Mouse (Mus musculus) lung, embryonic 14.5 days (tissue): ENCODE measurements around the gene Sst. TPM values are rescaled to one million over a fixed set of nuclear protein-coding genes. Genes with fewer than 3 reads are reported as not detected.

ENCODE experiments used
- ATAC-seq: fragments of 200-750 bp; cut with Nextera tagmentation; 2 replicates; pipeline ENCODE4 v1.8.0; 2017; ENCODE audit warnings: mild to moderate bottlenecking, moderate TSS enrichment, moderate library complexity; ENCODE audit not compliant: insufficient read depth
- DNase-seq: peaks from one replicate; pipeline ENCODE4 v3.0.0-alpha.2; 2015
- H3K27ac ChIP-seq: fragments of 300-500 bp; sonication (generic); 2 replicates; pipeline ENCODE4 v1.5.1; 2014; ENCODE audit warnings: low read depth, mild to moderate bottlenecking, moderate library complexity
- H3K27me3 ChIP-seq: fragments of 300-500 bp; sonication (generic); 2 replicates; pipeline ENCODE4 v1.6.1; 2014; ENCODE audit warnings: low read length, control low read depth; ENCODE audit not compliant: insufficient read depth
- H3K36me3 ChIP-seq: fragments of 300-500 bp; sonication (generic); 2 replicates; pipeline ENCODE4 v1.6.1; 2014; ENCODE audit warnings: control low read depth; ENCODE audit not compliant: insufficient read depth
- H3K4me1 ChIP-seq: fragments of 300-500 bp; sonication (generic); 2 replicates; pipeline ENCODE4 v1.6.1; 2014; ENCODE audit warnings: antibody characterized with exemption, control low read depth; ENCODE audit not compliant: insufficient read depth
- H3K4me2 ChIP-seq: fragments of 300-500 bp; sonication (generic); 2 replicates; pipeline ENCODE4 v1.6.1; 2014; ENCODE audit warnings: mild to moderate bottlenecking
- H3K4me3 ChIP-seq: fragments of 300-500 bp; sonication (generic); 2 replicates; pipeline ENCODE4 v1.5.1; 2014; ENCODE audit warnings: low read depth, low read length
- H3K9ac ChIP-seq: fragments of 300-500 bp; sonication (generic); 2 replicates; pipeline ENCODE4 v1.6.1; 2014
- H3K9me3 ChIP-seq: fragments of 300-500 bp; sonication (generic); 2 replicates; pipeline ENCODE4 v1.6.1; 2016; ENCODE audit warnings: low read depth, low read length, control low read depth
- CTCF ChIP-seq: IDR thresholded peaks from 2 replicates; pipeline ENCODE4 v1.5.1; 2016; ENCODE audit warnings: antibody characterized with exemption, low read depth
- WGBS: fragments of 180-500 bp; shearing (Covaris S2); extraction: QIAGEN DNeasy Blood & Tissue Kit; methylation state at CpG from one replicate; pipeline ENCODE4 v1.1.7; 2014; 5-methylcytosine and 5-hydroxymethylcytosine counted together
- polyA plus RNA-seq: library from polyadenylated mRNA; unstranded; fragments of >200 nt; fragmentation: Nextera tagmentation; extraction: Ambion mirVana; gene quantifications from 2 replicates; pipeline ENCODE4 v1.2.1, GENCODE M21; 2014

The Sst gene
- polyA plus RNA-seq, 1 experiment from 2014 or later = not detected

GRCm38 (mm10) chr16:23887910-23888579 lies 2.7 kb downstream of the Sst start:
- no peak for DNase-seq
- H3K9ac ChIP-seq = no peak overlapping the region
- WGBS = 55% methylated on average over 10 of the region's 10 CpGs
- peaks cover 13% of the 10 kb centered on the region for H3K27me3 ChIP-seq
- no peaks in the 10 kb centered on the region for H3K36me3 ChIP-seq
- no peak overlapping the region for H3K27ac ChIP-seq
- no peak overlapping the region for H3K4me3 ChIP-seq
- ATAC-seq = no peak
- H3K4me1 ChIP-seq = no peaks in the 10 kb centered on the region
- H3K9me3 ChIP-seq = no peaks in the 10 kb centered on the region
- no peak overlapping the region for H3K4me2 ChIP-seq
- TF ChIP-seq CTCF = no peak

- no peaks in the 10 kb centered on the region for H3K9me3 ChIP-seq
- no peak overlapping the region for H3K27ac ChIP-seq
- H3K4me2 ChIP-seq = no peak overlapping the region
- TF ChIP-seq CTCF = no peak
- H3K4me1 ChIP-seq = no peaks in the 10 kb centered on the region
- ATAC-seq = no peak
- H3K4me3 ChIP-seq = no peak overlapping the region
- 75% methylated on average over 12 of the region's 12 CpGs for WGBS
- H3K9ac ChIP-seq = no peak overlapping the region
- DNase-seq = no peak
- H3K27me3 ChIP-seq = no peaks in the 10 kb centered on the region
- no peaks in the 10 kb centered on the region for H3K36me3 ChIP-seq
Observed at GRCm38 (mm10) chr16:23885098-23885497, 5.7 kb downstream of the Sst start.

- no peaks in the 10 kb centered on the region for H3K9me3 ChIP-seq
- WGBS = 55% methylated on average over 1 of the region's 1 CpGs
Observed at GRCm38 (mm10) chr16:23855242-23855641, 35.5 kb downstream of the Sst start.

GRCm38 (mm10) chr16:23849720-23850119 lies 41.0 kb downstream of the Sst start:
- Histone ChIP-seq H3K4me3 (no peak overlapping the region), H3K9ac (no peak overlapping the region), H3K36me3 (no peaks in the 10 kb centered on the region), H3K9me3 (no peaks in the 10 kb centered on the region), H3K27ac (no peak overlapping the region), H3K4me2 (no peak overlapping the region), H3K4me1 (no peaks in the 10 kb centered on the region), H3K27me3 (no peaks in the 10 kb centered on the region)
- ATAC-seq = no peak
- peak; percentile 48 for DNase-seq
- no peak for TF ChIP-seq CTCF

More at GRCm38 (mm10) chr16:23855242-23855641, 35.5 kb downstream of the Sst start:
- no peak for ATAC-seq
- Histone ChIP-seq H3K9ac (no peak overlapping the region), H3K36me3 (no peaks in the 10 kb centered on the region), H3K4me2 (no peak overlapping the region), H3K4me1 (no peaks in the 10 kb centered on the region), H3K4me3 (no peak overlapping the region), H3K27ac (no peak overlapping the region), H3K27me3 (no peaks in the 10 kb centered on the region)
- no peak for DNase-seq
- no peak for TF ChIP-seq CTCF

GRCm38 (mm10) chr16:23849176-23849575 lies 41.6 kb downstream of the Sst start:
- H3K9ac ChIP-seq = no peak overlapping the region
- no peak overlapping the region for H3K4me3 ChIP-seq
- no peaks in the 10 kb centered on the region for H3K9me3 ChIP-seq
- DNase-seq = no peak
- H3K27me3 ChIP-seq = no peaks in the 10 kb centered on the region
- no peaks in the 10 kb centered on the region for H3K4me1 ChIP-seq
- no peaks in the 10 kb centered on the region for H3K36me3 ChIP-seq
- no peak overlapping the region for H3K27ac ChIP-seq
- TF ChIP-seq CTCF = no peak
- H3K4me2 ChIP-seq = no peak overlapping the region
- ATAC-seq = no peak

- no peaks in the 10 kb centered on the region for H3K36me3 ChIP-seq
- no peaks in the 10 kb centered on the region for H3K27me3 ChIP-seq
- ATAC-seq (no peak), DNase-seq (no peak)
- H3K27ac ChIP-seq = no peak overlapping the region
- H3K4me2 ChIP-seq = no peak overlapping the region
- no peak for TF ChIP-seq CTCF
- WGBS = 70% methylated on average over 7 of the region's 7 CpGs
- no peaks in the 10 kb centered on the region for H3K4me1 ChIP-seq
- H3K4me3 ChIP-seq = no peak overlapping the region
- no peak overlapping the region for H3K9ac ChIP-seq
- H3K9me3 ChIP-seq = no peaks in the 10 kb centered on the region
Observed at GRCm38 (mm10) chr16:23844622-23845021, 46.1 kb downstream of the Sst start.

GRCm38 (mm10) chr16:23842609-23843008 lies 48.1 kb downstream of the Sst start:
- Histone ChIP-seq H3K9me3 (no peaks in the 10 kb centered on the region), H3K9ac (no peak overlapping the region), H3K36me3 (no peaks in the 10 kb centered on the region), H3K4me2 (no peak overlapping the region), H3K27me3 (no peaks in the 10 kb centered on the region), H3K4me3 (no peak overlapping the region), H3K27ac (no peak overlapping the region), H3K4me1 (no peaks in the 10 kb centered on the region)
- DNase-seq = no peak
- 43% methylated on average over 3 of the region's 3 CpGs for WGBS
- TF ChIP-seq CTCF = no peak
- ATAC-seq = no peak

Other genes with a start within 250 kb of the Sst start
- not detected in 2 replicates for gene Rtp2, start 41.4 kb upstream of the Sst start, polyA plus RNA-seq
- not detected in 2 replicates for gene Gm37419, start 97.5 kb upstream of the Sst start, polyA plus RNA-seq
- gene Bcl6, start 97.9 kb upstream of the Sst start, polyA plus RNA-seq = 1.1 and 1.2 TPM in 2 replicates